Mouse (Mus musculus): ENCODE results near the gene Gas2l2.

DNA sequence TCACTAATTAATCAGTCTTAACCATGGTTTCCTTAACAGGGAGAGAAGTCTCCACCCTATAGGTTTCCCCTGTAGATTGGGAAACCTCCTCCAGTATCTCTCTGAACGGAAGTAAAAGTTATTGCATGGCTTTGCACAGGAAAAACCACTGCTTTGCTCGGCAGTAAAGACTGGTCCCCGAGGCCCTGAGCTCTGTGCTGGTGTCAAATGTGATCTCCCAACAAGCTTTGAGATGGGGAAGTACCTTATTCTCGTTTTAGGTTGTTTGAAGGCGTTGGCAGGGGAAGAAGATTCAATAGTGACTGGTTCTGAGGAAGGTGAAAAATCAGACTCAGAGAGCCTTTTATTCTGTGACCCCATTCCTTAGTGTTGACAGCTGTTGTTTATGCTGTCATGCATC is 30.5 kb downstream of the Gas2l2 start:
- TF ChIP-seq CTCF (IDR thresholded peaks at IDR 0.05; ENCODE audit: control insufficient read depth, insufficient read depth, low read length), result no peak
- no peak for TF ChIP-seq POLR2A (IDR thresholded peaks at IDR 0.05; ENCODE audit: borderline replicate concordance, control insufficient read depth, low read depth, low read length)

Data from bone marrow, adult 2 months (tissue).